Mouse (Mus musculus) inflammation-experienced regulatory T-cells, adult 16 weeks (primary cell): ENCODE results near the gene Nckap1l. TPM values are rescaled to one million over a fixed set of nuclear protein-coding genes. Genes with fewer than 3 reads are reported as not detected.

Source experiments
- polyA plus RNA-seq: library from polyadenylated mRNA; unstranded; fragments of 100-300 nt; shearing (Covaris generic); gene quantifications from one replicate; pipeline ENCODE4 v1.2.1, GENCODE M21; 2017

Gene Nckap1l
- polyA plus RNA-seq = 183 TPM

DNA sequence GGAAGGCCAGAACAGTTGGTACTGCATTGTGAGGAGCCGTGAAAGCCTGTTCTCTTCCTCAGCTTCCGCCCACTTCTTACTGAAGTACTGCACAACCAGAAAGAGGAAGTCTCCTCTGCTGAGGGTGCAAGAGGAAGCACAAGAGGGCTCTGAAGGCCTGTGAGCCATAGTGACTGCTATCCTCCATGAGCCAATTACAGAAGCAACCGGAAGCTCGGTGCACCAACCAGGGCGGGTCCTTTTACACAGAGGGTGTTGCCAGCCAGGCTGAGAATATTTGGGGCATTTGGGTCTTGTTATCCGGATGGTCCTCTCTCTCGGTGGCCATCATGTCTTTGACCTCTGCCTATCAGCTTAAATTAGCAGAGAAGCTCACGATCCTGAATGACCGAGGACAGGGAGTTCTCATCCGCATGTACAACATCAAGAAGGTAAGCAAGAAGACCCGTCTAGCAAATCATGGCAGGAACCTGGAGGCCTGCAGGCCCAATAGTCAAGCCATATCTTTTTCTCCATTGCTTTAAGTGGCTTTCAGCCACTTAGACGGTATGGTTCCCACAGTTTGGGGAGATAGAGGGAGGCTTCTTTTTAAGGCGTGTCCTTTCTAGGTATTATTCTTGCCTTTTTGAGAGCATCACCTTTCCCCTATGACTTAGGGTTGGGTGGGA is at the start of gene Nckap1l:
Gene Nckap1l (plus strand): TSS at position 244 of the 668 bp plus-strand sequence.

GRCm38 (mm10) chr15:103430241-103430640 is 23.4 kb upstream of the Nckap1l start, which contains the start of gene Gtsf1:
Gene Gtsf1 (minus strand): TSS chr15:103430470.

GRCm38 (mm10) chr15:103448369-103448768 is 5.2 kb upstream of the Nckap1l start, which contains the start of gene Gtsf2:
Gene Gtsf2 (minus strand): TSS chr15:103448469.

DNA sequence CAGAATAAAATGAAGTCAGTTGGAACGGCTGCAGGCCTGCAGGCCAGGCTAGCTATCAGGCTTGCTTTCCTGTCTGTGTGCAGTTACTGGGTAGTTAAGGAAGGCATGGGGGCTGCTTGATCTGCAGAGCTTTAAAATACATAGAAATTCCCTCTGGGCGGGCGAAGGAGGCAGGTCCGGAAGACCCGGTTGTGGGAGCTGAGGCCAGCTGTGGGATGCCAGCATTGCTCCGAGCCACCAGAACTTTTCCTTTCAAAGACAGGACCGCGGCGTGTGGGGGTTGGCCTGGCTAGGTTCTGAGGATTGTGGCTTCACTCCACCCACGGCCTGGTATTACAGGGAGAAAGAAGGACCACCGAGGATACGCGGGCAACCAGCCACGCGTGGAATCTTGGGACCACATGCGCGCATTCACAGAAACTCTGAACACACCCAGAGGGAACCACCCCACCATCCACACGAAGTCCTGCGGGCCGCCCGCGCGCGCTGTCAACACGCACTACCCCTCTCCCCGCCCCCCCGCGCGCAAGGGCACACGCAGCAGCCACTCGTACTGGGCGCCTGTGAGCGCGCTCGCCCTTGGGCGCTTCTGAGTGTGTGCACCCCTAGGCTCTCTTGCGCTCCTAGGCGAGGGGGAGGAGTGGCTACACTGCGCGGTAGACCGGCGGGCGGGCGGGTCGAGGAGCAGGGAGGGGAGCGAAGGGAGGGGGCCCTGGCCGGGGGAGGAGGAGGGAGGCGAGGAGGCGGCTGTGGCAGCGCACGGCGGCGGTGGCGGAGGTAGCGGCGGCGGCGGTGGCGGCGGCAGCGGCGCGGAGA is 49.0 kb downstream of the Nckap1l start, which contains the start of gene Pde1b:
Gene Pde1b (plus strand): TSS at position 600 of the 816 bp plus-strand sequence.

GRCm38 (mm10) chr15:103537822-103538213 is 84.2 kb downstream of the Nckap1l start, which contains the start of gene Ppp1r1a:
Gene Ppp1r1a (minus strand): TSS chr15:103538003.

Other genes starting within 250 kb of the Nckap1l start
- 21.2 TPM for gene Cbx5, start 214.0 kb upstream of the Nckap1l start, polyA plus RNA-seq
- 148 TPM for gene Hnrnpa1, start 213.4 kb upstream of the Nckap1l start, polyA plus RNA-seq
- 0.85 TPM for gene Nfe2, start 195.4 kb upstream of the Nckap1l start, polyA plus RNA-seq
- 190 TPM for gene Copz1, start 181.1 kb upstream of the Nckap1l start, polyA plus RNA-seq
- gene Gpr84, start 143.2 kb upstream of the Nckap1l start, polyA plus RNA-seq = not detected
- gene Zfp385a, start 113.7 kb upstream of the Nckap1l start, polyA plus RNA-seq = 0.26 TPM
- gene Itga5, start 87.0 kb upstream of the Nckap1l start, polyA plus RNA-seq = 6.7 TPM
- not detected for gene Gtsf1, start 23.3 kb upstream of the Nckap1l start, polyA plus RNA-seq
- not detected for gene Gtsf2, start 5.3 kb upstream of the Nckap1l start, polyA plus RNA-seq
- 3.0 TPM for gene Pde1b, start 49.2 kb downstream of the Nckap1l start, polyA plus RNA-seq
- not detected for gene Ppp1r1a, start 84.2 kb downstream of the Nckap1l start, polyA plus RNA-seq
- gene Glycam1, start 111.3 kb downstream of the Nckap1l start, polyA plus RNA-seq = not detected